Mouse (Mus musculus): ENCODE data around the gene Fzd7. TPM values are rescaled to one million over a fixed set of nuclear protein-coding genes. Genes with fewer than 3 reads are reported as not detected.

Gene Fzd7
- polyA plus RNA-seq, 1 experiment from 2014 or later: 10.8 TPM

- Histone ChIP-seq H3K4me2 (ENCODE audit: low read length) (no peak overlapping the region), H3K27ac (ENCODE audit: low read depth) (no peak overlapping the region), H3K4me1 (replicated peaks; ENCODE audit: control insufficient read depth, insufficient read depth, low read length) (peaks cover 16% of the 10 kb centered on the region; the same call in 1 of the 2 replicates), H3K9ac (ENCODE audit: low read length) (no peak overlapping the region), H3K27me3 (replicated peaks; ENCODE audit: control insufficient read depth, insufficient read depth, low read length) (no peaks in the 10 kb centered on the region), H3K9me3 (ENCODE audit: control insufficient read depth, low read length) (no peaks in the 10 kb centered on the region), H3K4me3 (ENCODE audit: low read depth, low read length) (no peak overlapping the region), H3K36me3 (ENCODE audit: control insufficient read depth, insufficient read depth, low read length) (no peaks in the 10 kb centered on the region)
- no peak for ATAC-seq (replicated peaks; ENCODE audit: low FRiP score, low TSS enrichment, low read depth)
- 38% methylated on average over 1 of the region's 1 CpGs for WGBS
- DNase-seq (ENCODE audit: low spot score): no peak
These were observed 40.2 kb downstream of the Fzd7 start for GRCm38 (mm10) chr1:59522456-59522855.

GRCm38 (mm10) chr1:59523378-59523958, 41.2 kb downstream of the Fzd7 start:
- 74% methylated on average over 5 of the region's 5 CpGs for WGBS
- no peak for DNase-seq (ENCODE audit: low spot score)
- no peak overlapping the region for H3K4me2 ChIP-seq (ENCODE audit: low read length)

GRCm38 (mm10) chr1:59524071-59524470, 41.8 kb downstream of the Fzd7 start:
- H3K4me3 ChIP-seq (ENCODE audit: low read depth, low read length): no peak overlapping the region
- no peak overlapping the region for H3K27ac ChIP-seq (ENCODE audit: low read depth)
- DNase-seq (ENCODE audit: low spot score) (no peak), ATAC-seq (replicated peaks; ENCODE audit: low FRiP score, low TSS enrichment, low read depth) (no peak)
- no peaks in the 10 kb centered on the region for H3K36me3 ChIP-seq (ENCODE audit: control insufficient read depth, insufficient read depth, low read length)
- no peaks in the 10 kb centered on the region for H3K27me3 ChIP-seq (replicated peaks; ENCODE audit: control insufficient read depth, insufficient read depth, low read length)
- no peak overlapping the region for H3K9ac ChIP-seq (ENCODE audit: low read length)
- H3K4me2 ChIP-seq (ENCODE audit: low read length): no peak overlapping the region
- peaks cover 10% of the 10 kb centered on the region; the same call in 1 of the 2 replicates for H3K4me1 ChIP-seq (replicated peaks; ENCODE audit: control insufficient read depth, insufficient read depth, low read length)
- WGBS: 68% methylated on average over 2 of the region's 2 CpGs
- H3K9me3 ChIP-seq (ENCODE audit: control insufficient read depth, low read length): no peaks in the 10 kb centered on the region

More at GRCm38 (mm10) chr1:59523378-59523958, 41.2 kb downstream of the Fzd7 start:
- H3K4me3 ChIP-seq (ENCODE audit: low read depth, low read length): no peak overlapping the region
- no peaks in the 10 kb centered on the region for H3K27me3 ChIP-seq (replicated peaks; ENCODE audit: control insufficient read depth, insufficient read depth, low read length)
- peaks cover 16% of the 10 kb centered on the region; the same call in 1 of the 2 replicates for H3K4me1 ChIP-seq (replicated peaks; ENCODE audit: control insufficient read depth, insufficient read depth, low read length)
- ATAC-seq (replicated peaks; ENCODE audit: low FRiP score, low TSS enrichment, low read depth): no peak
- H3K9me3 ChIP-seq (ENCODE audit: control insufficient read depth, low read length): no peaks in the 10 kb centered on the region
- H3K9ac ChIP-seq (ENCODE audit: low read length): no peak overlapping the region
- no peaks in the 10 kb centered on the region for H3K36me3 ChIP-seq (ENCODE audit: control insufficient read depth, insufficient read depth, low read length)
- no peak overlapping the region for H3K27ac ChIP-seq (ENCODE audit: low read depth)

GRCm38 (mm10) chr1:59524759-59525158, 42.5 kb downstream of the Fzd7 start:
- no peaks in the 10 kb centered on the region for H3K36me3 ChIP-seq (ENCODE audit: control insufficient read depth, insufficient read depth, low read length)
- H3K4me1 ChIP-seq (replicated peaks; ENCODE audit: control insufficient read depth, insufficient read depth, low read length): peaks cover 9% of the 10 kb centered on the region; the same call in 1 of the 2 replicates
- H3K9me3 ChIP-seq (ENCODE audit: control insufficient read depth, low read length): no peaks in the 10 kb centered on the region
- H3K4me3 ChIP-seq (ENCODE audit: low read depth, low read length): no peak overlapping the region
- no peak overlapping the region for H3K9ac ChIP-seq (ENCODE audit: low read length)
- no peak overlapping the region for H3K4me2 ChIP-seq (ENCODE audit: low read length)
- no peaks in the 10 kb centered on the region for H3K27me3 ChIP-seq (replicated peaks; ENCODE audit: control insufficient read depth, insufficient read depth, low read length)
- no peak overlapping the region for H3K27ac ChIP-seq (ENCODE audit: low read depth)
- ATAC-seq (replicated peaks; ENCODE audit: low FRiP score, low TSS enrichment, low read depth): no peak
- no peak for DNase-seq (ENCODE audit: low spot score)
- 45% methylated on average over 3 of the region's 3 CpGs for WGBS

- DNase-seq (ENCODE audit: low spot score): no peak
- ATAC-seq (replicated peaks; ENCODE audit: low FRiP score, low TSS enrichment, low read depth): no peak
- Histone ChIP-seq H3K4me1 (replicated peaks; ENCODE audit: control insufficient read depth, insufficient read depth, low read length) (no peaks in the 10 kb centered on the region; the same call in 1 of the 2 replicates), H3K9ac (ENCODE audit: low read length) (no peak overlapping the region), H3K27me3 (replicated peaks; ENCODE audit: control insufficient read depth, insufficient read depth, low read length) (no peaks in the 10 kb centered on the region), H3K36me3 (ENCODE audit: control insufficient read depth, insufficient read depth, low read length) (no peaks in the 10 kb centered on the region), H3K9me3 (ENCODE audit: control insufficient read depth, low read length) (no peaks in the 10 kb centered on the region), H3K27ac (ENCODE audit: low read depth) (peak overlapping the region; percentile 57; the same call in 1 of the 2 replicates), H3K4me3 (ENCODE audit: low read depth, low read length) (no peak overlapping the region), H3K4me2 (ENCODE audit: low read length) (no peak overlapping the region)
- WGBS: 46% methylated on average over 6 of the region's 6 CpGs
These were observed 45.0 kb downstream of the Fzd7 start for GRCm38 (mm10) chr1:59527219-59527618.

DNA sequence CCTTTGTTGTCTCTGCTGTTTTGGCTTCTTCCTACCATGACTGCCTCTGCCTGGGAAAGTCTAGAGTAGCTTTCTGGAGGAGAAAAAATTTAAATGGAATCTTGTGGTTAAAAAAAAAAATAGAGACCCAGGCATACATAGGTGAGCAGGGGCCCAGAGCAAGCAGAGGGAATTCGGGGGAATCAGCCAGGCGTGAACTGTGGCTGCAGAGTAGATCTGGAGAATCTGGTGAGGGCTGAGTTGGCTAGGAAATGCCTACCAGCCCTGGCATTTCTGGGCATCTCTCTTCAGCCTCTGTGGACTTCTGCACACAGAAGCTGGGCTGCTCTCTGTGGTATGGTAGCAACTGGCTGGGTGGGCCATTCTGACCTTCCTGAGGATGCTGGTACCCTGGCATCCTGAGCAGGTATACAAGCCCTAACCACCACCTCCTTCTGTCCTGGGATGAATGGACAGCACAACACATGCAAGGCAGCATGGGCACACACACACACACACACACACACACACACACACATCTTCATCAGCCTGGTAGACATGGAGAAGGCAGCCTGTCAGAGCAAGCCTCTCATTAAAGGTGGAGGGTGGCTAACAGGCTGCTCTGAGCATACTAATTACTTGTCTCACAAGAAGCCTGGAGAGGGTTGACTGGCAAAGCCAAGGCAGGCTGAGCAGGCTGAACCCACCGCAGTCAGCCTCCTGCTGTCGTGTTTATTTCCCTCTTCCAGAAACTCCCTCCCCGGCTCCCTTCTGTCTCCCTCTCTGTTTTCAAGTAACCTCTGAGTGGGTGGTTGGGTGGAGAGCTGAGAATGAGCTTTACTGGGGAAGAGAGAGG, 53.0 kb downstream of the Fzd7 start:
- no peaks in the 10 kb centered on the region for H3K27me3 ChIP-seq (replicated peaks; ENCODE audit: control insufficient read depth, insufficient read depth, low read length)
- H3K9ac ChIP-seq (ENCODE audit: low read length): no peak overlapping the region
- no peaks in the 10 kb centered on the region for H3K36me3 ChIP-seq (ENCODE audit: control insufficient read depth, insufficient read depth, low read length)
- H3K4me2 ChIP-seq (ENCODE audit: low read length): no peak overlapping the region
- ATAC-seq (replicated peaks; ENCODE audit: low FRiP score, low TSS enrichment, low read depth): no peak
- WGBS: 32% methylated on average over 5 of the region's 5 CpGs
- no peaks in the 10 kb centered on the region; the same call in 1 of the 2 replicates for H3K4me1 ChIP-seq (replicated peaks; ENCODE audit: control insufficient read depth, insufficient read depth, low read length)
- H3K4me3 ChIP-seq (ENCODE audit: low read depth, low read length): no peak overlapping the region
- no peaks in the 10 kb centered on the region for H3K9me3 ChIP-seq (ENCODE audit: control insufficient read depth, low read length)
- H3K27ac ChIP-seq (ENCODE audit: low read depth): no peak overlapping the region
- no peak for DNase-seq (ENCODE audit: low spot score)

Other genes starting within 250 kb of the Fzd7 start
- gene Als2, start 245.2 kb upstream of the Fzd7 start, polyA plus RNA-seq (2014; fragmentation: Nextera tagmentation; extraction: Ambion mirVana): 9.6 and 10.1 TPM in 2 replicates
- gene Cdk15, start 225.5 kb upstream of the Fzd7 start, polyA plus RNA-seq (2014; fragmentation: Nextera tagmentation; extraction: Ambion mirVana): 0.32 and 0.44 TPM in 2 replicates
- 0.42 and 0.46 TPM in 2 replicates for gene Gm973, start 33.8 kb downstream of the Fzd7 start, polyA plus RNA-seq (2014; fragmentation: Nextera tagmentation; extraction: Ambion mirVana)
- gene Sumo1, start 188.4 kb downstream of the Fzd7 start, polyA plus RNA-seq (2014; fragmentation: Nextera tagmentation; extraction: Ambion mirVana): 371 and 397 TPM in 2 replicates
- gene Nop58, start 202.5 kb downstream of the Fzd7 start, polyA plus RNA-seq (2014; fragmentation: Nextera tagmentation; extraction: Ambion mirVana): 256 and 268 TPM in 2 replicates

All from intestine, embryonic 14.5 days (tissue).